Mouse (Mus musculus) monocyte, adult 5-6 weeks (primary cell): ENCODE results near the gene Spns3. TPM values are rescaled to one million over a fixed set of nuclear protein-coding genes. Genes with fewer than 3 reads are reported as not detected.

Source experiments
- ATAC-seq: fragments of 153-309, 156-312 bp; replicated peaks from 2 replicates; pipeline ENCODE4 v1.8.0; 2017; ENCODE audit warnings: mild to moderate bottlenecking; ENCODE audit not compliant: low TSS enrichment, insufficient number of reproducible peaks, severe bottlenecking, poor library complexity, low FRiP score
- total RNA-seq: library from RNA; stranded (forward); fragments of 200-1000, 200-491, 200-594 nt; gene quantifications from 3 replicates; pipeline ENCODE4 v1.2.3, GENCODE M21; 2017

Spns3 gene
- total RNA-seq, 1 experiment from 2014 or later, result 3.8 TPM

DNA sequence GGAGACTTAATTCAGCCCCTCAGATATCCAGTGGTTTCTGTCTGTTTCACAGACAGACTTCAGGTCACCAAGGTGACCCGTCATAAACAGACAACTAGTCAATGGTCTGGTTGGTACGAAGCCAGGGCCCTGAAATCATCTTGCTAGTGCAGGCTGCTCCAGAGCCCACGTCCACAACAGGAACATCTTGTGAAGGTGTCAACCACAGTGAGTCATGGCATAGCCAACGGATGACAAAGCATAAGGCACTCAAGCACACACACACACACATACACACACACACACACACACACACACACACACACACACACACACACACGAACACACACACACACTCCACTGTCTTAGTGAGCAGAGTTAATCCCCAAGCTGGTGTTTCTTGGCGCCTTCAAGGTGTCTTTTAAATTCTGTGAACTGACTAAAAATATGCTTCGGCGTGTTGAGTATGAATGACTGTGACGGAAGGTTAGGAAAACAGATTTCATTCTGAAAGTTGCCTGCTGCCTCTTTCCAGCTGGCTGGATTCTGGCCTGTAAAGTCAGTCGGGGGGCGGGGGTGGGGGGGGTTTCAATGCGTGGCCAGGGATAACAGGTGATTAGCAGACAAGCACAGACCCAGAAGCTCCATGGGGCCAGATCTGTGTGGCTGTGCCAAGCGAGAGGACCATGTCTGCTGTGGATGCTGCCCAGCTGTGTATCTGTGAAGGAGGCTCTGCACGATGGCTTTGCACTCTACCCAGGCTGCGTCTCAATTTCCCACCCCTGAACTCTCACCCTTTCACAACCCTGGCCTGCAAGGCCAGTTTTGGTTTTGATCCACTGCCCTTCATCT, 59.0 kb downstream of the Spns3 start:
- ATAC-seq, result no peak

DNA sequence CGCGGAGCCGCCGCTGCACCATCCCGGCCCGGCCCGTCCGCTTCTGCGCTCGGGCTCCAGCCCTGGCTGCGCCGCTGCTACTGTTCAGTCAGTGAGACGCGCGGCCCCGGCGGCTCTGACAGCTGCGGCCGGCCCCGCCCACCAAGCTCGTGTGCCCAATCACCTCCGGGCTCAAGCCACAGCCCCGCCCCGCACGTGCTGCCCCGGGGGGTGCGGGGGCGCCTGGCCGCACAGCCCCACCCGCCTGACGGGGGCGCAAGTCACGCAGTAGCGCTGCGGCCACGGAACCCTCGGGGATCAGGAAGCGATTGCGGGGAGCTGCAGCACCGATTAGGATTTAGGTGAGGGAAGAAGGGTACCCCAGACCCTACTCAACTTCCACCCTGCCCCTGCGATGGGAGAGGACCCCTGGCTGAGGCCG, 60.4 kb downstream of the Spns3 start, which contains the start of gene Spns2:
Gene Spns2, minus strand, starts transcription at position 24 of the 421 bp plus-strand sequence.
- peak; percentile 29; the same call in 1 of the 2 replicates for ATAC-seq

DNA sequence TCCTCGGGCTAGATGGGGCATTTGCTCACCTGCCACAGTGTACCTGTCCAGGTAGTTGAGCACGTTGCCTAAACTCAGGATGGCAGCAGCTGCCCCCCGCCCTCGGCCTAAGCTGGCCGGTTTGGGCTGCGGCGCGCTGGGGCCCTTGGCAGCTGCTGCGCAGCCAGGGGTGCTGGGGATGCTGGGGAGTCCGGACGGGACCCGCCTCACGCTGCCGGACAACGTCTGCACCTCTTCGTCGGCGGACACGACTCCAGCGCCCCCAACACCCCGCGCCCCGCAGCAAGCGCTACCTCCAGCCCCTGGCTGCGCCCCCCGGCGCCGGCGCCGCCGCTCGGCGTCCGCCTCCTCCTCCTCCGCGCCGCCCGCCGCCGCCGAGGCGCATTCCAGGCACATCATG, 60.9 kb downstream of the Spns3 start:
- ATAC-seq, result no peak

DNA sequence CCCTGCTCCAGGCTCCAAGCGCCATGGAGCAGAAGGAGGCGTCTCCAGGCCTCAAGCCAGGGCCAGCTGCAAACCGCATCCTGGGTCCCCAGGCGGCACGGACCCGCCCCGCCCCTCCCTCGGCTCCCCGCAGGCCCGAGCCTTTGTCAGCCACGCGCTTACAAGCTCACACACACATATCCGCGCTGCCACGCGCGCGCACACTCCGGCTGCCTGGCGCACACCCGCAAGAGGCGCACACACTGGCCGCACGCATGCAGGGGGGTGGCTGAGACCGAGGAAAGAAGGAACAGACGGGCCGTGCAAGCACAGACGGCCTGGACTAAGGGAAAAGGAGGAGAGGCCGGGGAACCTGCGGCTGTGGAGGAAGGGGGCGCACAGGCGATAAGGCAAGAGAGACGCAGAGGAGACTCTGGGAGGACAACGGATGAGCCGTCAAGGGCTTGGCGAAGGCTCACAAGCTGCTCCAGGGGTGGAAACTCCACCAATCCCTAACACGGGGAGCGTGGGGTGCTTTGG, 61.5 kb downstream of the Spns3 start:
- ATAC-seq, result no peak

DNA sequence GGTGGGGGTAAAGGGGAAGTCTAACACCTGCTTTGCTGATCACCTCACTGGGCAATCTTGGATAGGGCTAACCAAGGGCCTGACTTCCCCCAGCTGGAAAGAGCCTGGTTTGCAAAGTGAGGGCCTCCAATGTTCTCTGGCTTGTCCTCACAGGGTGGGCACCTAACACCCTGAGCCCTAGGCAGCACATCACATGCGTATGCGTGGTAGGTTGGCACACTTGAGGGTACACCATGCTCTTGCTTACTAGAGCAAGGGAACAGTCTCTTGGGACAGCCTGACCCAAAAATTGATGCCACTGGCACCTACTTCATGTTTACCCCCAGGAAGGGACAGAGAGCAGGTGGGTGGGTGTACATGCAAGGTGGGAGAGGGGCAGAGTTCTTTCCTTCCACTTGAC, 62.6 kb downstream of the Spns3 start:
- ATAC-seq, result no peak

DNA sequence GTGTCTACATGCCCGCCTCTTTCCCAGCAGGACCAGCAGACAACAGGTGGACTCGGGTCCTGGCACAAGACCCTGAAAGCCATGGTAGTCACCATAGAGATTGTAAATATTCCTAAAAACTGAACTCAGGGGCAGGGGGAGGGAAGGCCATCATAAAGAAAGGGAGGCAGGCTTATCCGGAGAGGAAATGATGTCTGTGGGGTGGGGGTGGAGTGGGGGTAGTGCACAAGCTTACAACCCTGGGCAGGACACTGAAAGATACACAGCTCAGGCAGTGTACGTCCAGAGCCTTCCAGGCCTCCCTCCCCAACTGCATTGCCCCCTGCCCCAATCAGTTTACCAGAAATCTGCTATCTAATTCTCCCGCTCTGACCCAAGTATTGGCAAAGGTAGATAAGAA, 63.1 kb downstream of the Spns3 start:
- ATAC-seq, result no peak

DNA sequence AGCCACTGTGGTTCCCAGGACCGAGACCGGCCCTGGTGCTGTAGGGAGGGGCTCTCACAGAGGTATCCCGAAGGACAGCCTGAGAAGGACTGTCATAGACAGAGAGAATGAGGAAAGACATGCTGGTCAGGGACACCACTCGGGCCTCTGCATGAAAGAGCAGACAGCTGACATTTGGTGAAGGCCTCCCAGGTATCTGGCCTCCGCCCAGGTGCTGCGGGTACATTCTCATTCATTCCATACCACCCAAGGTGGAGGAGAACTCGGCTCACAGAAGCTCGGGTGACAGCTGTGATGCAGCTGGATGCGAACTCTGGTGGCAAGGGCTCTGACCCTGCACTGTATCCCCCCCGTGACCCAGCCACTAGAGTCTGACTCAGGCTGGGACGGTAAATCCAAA, 64.3 kb downstream of the Spns3 start:
- ATAC-seq, result no peak

DNA sequence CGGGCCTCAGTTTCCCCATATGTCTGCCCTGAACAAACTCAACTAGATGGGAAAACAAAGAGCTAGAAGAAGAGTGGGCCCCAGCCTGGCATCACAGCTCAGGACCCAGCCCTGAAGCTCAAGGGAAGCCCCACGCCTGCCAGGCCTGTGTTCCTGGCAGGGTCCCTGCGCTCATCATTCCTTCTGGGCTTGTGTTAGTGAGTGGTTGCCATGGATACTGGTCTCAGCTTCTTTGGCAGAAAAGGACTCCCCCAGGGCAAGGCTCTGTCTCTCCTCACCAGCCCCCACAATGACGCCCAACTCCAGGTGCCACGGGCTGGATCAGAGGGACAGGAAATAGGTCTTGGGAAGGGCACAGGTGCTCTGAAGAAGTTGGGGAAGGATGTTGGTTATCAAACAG, 65.1 kb downstream of the Spns3 start:
- no peak for ATAC-seq

DNA sequence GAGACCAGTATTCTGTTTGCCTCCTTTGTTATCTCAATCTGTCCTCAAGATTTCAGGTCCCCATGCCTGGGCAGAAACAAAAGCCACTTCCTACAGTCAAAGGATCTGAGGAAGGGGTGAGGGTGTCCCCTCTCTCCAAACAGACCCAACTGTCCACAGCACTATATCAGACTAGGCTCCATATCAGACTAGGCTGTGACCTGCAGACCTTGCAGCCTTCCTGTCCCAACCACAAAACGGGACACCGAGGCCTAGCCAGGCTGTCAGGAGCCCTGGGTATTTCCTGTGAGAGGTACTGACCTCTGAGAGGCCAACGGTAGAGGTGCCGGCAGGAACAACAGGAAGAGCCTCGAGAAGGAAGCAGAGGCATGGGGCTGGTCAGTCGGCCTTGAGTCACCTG, 65.8 kb downstream of the Spns3 start:
- ATAC-seq, result no peak

DNA sequence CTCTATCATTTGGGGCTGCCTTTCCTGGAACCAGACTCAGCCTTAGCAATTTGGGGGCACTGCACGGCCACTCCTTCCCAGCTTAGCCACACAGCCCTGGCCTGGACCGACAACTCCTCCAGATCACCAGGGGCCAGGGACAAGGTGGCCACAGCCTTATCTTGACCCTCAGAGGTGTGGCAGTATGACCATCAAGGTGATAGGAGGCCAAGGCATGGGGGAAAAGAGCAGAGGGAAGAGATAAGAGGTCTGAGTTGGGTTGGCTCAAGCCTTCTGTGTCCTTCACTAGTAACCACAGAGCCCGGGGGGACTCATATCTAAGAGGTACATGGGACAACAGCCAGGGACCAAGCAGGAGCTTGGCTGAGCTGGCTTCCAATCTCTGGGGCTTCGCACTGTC, 68.4 kb downstream of the Spns3 start:
- ATAC-seq, result no peak

DNA sequence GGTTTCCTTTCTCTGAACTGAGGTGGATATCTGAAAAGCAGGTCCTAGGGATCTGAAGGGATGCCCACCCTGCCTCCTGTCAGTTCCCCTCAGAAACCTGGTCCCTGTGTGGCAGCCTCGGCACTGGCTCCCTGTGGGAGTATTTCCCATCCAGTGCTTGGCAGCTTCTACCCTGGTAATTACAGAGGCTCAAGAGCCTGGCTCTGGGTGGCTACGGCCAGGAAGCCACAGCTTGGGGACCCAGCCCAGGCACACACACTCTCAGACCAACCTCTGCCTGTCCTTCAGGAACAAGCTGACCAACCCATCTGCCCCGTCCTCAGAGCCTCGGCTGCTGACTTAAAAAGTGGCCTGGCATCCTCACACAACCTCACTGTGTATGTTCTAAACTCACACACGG, 69.0 kb downstream of the Spns3 start:
- no peak for ATAC-seq

DNA sequence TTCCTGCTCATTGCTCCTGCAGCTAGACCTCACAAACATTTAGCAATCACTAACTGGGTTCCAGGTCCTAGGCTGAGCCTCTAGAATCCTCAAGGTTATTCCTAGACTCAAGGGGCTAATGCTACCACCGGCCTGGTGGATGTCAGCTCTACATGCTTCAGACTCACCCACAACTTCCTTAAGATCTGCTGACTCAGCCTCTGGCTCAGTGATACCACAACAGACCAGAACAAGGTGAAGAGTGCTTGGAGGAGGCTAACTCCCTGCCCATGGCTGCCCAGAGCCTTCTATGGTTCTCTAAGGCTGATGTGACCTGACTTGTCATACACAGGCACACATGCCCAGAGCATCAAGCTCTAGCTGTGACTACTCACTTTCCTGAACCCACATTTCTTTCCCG, 70.8 kb downstream of the Spns3 start:
- no peak for ATAC-seq

DNA sequence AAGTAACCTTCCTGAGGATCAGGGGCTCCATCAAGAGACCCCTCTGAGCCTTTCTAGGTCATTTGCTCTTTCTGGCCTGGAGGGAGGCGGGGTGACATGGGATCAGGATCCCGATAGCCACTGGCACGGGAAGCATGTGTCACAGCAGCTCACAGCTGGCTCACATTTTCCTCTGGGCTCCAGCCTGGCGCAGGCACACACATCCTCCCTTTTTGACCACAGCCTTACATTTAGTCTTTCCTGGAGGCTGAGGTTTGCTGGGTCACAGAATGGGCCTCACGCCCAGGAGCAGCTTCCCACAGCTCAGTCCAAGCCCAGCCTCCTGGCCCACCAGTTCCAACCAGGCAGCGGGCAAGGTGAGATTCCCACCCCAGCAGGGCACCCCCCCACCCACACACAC, 72.1 kb downstream of the Spns3 start:
- ATAC-seq, result no peak

DNA sequence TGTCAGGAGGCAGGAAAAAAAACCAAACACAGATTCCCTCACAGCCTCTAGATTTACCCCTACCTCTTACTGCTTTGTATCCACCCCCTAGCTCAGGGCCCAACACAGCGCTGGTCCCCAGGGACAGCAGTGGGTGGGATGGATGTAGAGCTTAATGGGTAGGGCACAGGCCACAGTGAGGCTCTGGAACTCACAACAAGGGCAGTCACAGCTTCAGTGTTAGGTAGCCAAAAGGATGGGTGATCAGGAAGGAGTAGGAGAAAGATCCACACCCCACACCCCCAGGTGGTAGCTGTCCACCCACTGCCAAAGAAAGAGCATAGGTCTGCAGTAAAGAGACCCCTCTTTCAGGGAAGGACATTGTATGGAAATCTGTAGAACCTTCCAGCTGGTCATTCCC, 72.7 kb downstream of the Spns3 start:
- no peak for ATAC-seq

DNA sequence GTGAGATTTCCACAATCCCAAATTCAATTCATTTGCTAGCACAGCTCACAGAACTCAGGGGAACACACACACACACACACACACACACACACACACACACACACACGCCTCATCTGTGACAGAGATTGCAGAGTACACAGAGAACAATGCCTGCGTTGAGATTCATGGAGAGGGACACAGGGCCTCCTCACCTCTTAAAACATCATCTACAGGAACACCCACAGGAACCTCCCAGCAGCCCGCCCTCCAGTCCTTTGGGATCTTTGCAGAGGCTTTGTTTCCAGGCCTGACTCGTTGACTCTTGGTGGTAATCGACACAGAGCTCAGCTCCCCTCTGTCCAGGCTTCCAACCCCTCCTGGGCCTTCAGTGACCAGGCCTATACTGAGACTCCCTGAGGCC, 73.1 kb downstream of the Spns3 start:
- ATAC-seq, result no peak

DNA sequence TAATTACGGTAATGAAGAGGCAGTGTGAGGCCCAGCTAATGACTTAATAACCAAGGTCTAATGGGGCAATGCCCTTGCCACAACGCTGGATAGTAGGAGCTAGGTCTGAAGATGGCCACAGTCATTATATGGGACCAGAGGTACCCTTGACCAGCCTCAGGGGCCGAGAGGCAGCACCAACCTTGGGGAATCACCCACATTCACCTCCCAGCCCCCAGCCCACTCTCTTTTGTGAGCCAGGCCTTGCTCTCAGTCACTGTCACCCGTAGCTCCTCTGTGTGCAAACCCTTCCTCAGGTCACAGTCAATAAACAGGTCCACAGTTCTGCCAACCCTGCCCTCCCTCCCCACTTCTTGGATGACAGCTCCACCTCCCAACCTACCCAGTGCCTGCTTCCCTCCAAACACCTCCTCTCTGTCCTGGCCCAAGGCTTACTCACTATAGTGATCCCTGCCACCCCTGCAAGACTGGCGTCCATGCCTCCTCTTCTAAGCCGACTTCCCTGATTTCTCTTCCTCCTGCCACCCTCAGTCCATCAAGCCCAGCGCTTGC, 74.2 kb downstream of the Spns3 start:
- ATAC-seq, result no peak

DNA sequence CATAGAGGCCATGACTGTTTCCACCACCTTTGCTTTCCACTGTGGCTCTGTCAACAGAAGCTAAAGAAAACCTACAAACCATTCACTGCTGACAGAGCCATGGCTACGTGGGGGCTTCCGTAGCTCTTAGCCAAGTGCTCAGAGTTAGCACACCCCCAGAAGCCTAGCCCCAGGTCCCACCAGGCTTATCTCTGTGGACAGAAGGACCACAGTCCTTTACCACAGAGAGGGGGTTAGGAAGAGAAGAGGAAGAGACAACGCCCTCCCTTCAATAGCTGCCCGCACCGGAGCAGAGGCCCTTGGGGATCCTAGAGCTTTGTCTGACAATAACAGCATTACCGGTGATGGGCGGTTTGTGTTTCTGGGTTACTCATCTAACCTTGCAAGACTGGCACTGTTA, 74.9 kb downstream of the Spns3 start:
- ATAC-seq, result no peak

DNA sequence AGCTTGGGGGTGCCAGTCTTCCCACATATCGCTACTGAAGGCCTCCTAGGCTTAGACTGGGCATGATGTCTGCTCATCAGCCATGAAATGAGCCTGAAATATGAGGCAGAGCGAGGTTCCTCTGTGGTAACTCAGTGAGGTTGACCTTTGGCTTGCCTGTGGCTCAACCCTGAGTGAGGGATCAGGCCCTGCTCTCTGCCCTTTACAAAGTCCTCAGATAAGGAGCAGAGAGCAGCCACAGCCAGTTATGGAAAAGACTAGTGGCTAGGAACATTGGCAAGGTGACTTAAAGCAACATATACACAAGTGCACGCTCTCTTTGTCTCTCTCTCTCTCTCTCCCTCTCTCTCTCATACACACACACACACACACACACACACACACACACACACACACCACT, 75.4 kb downstream of the Spns3 start:
- ATAC-seq, result peak; percentile 25; the same call in 1 of the 2 replicates

DNA sequence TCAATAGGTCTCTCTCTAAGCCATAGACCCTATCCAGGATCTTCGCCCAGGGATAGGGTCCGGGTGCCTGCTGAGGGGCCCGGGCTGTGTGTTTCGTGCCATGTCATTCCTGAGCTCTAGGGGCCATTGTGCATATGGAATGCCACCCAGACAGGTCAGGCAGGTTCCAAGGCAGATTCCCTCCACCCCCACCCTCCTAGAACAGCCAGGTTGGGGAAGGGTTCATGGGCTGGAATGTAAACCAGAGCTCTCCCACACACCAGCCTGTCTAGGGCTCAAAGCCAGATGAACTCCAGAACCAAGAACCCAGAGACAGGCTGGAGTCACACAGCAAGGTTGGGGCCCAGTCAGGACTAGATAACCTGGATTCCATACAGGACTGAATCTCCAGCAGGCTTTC, 76.8 kb downstream of the Spns3 start:
- no peak for ATAC-seq

DNA sequence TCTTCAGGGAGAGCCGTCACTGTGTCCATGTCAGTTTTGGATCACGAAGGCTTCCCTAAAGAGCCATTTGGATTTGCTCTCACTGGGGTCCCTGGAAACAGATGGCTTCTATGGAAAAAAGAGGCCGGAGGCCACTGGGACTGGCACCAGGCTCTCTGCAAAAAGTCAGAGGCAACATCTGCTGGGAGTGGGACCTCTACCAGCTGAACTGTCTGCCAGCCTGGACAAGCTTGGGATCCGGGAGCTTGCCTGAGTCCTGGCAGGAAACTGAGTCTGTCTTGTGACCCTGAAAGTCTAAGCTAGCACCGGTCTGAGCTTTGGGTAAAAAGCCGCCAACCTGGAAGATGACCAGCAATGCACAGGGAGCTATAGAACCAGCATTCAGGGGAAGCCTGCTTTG, 78.9 kb downstream of the Spns3 start:
- ATAC-seq, result no peak
